Mouse (Mus musculus): ENCODE results near the gene Vps4b. TPM values are rescaled to one million over a fixed set of nuclear protein-coding genes. Genes with fewer than 3 reads are reported as not detected.

Vps4b gene
- 100 to 1,000 TPM in 1 of 2 experiments, 10 to 100 TPM in 1; 88.0 to 102 TPM for total RNA-seq (2021)
- polyA plus RNA-seq (2012; rRNA removed): 15.0 and 23.3 TPM in 2 replicates
- long read RNA-seq, full-length matches to known transcripts: 56 of 59 reads
- long read RNA-seq, partial matches to known transcripts: 1 of 59 reads
- long read RNA-seq, other reads (novel, unspliced or antisense): 2 of 59 reads

DNA sequence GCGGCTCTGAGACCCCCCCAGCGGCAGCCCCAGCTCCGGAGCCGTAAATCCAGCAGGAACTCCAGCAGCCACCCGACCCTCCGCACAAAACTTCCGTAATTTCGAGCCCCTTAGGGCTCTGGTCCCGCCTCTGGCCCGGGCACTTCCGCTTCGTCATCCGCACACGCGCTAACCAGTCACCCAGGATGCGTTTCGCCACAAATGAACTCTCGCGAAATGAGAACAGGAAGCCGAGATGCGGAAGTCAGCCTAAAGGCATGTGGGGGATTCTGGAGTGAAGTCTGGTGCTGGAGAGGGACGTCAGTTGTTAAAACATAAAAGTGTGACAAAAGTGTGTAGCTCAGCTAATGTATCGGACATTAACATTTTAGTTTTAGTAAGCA, at the start of gene Vps4b:
TSS of gene Vps4b (minus strand) at position 187 of the 383 bp plus-strand sequence.
- DNase-seq: peak; percentile 94

DNA sequence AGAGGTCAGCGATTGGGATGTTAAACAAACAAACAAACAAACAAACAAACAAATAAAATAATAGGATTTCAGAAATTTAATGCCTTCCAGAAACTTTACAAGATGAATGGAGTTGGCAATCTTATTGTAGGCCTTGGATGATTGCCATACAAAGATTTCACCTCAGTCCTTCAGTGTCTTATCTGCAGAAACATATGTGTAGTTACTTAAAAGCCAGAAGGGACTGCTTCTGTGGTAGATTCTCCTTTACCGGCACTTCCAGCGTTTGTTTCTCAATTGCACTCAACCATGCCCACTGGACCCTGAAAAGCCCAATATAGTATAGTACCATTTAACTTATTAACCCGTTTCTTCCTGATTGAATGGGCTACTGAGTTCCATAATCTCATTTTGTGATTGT, 32.3 kb upstream of the Vps4b start:
- DNase-seq: no peak

GRCm38 (mm10) chr1:106822297-106822696, 25.8 kb upstream of the Vps4b start:
- DNase-seq: no peak

DNA sequence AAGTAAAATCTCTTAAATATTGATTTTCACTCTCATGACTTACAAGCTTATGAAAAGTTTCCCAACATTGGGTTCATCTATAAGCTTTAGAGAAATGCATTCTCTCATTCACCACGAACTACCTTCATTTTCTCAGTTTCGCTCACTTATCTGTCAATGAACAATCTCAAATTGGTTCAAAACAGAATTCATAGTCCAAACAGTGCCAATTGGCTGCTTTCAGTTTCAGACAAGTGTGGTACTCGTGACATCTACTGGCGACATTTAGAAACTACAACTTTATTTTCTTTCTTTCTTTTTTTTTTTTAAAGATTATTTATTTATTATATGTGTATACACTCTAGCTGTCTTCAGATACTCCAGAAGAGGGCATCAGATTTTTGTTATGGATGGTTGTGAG, 21.8 kb upstream of the Vps4b start:
- no peak for DNase-seq

DNA sequence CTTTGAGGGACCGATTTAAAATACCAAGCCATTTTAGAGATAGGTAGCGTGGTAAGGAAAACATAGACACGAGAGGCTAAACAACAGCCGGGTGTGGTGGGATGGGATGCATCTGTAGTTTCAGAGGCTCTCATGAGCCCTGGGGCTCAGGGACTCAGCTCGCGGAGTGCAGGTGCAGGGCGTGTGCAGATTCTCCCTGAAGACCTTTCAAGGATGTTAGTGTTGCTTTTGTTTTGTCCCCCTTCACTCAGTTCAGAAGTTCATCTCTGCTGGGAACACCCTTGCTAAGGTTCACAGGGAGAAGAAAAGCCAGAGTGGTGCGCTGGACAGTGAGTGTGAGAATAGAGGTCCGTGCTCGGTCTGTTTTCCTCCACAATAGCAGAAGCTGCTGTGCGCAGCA, 20.2 kb upstream of the Vps4b start:
- DNase-seq: no peak

DNA sequence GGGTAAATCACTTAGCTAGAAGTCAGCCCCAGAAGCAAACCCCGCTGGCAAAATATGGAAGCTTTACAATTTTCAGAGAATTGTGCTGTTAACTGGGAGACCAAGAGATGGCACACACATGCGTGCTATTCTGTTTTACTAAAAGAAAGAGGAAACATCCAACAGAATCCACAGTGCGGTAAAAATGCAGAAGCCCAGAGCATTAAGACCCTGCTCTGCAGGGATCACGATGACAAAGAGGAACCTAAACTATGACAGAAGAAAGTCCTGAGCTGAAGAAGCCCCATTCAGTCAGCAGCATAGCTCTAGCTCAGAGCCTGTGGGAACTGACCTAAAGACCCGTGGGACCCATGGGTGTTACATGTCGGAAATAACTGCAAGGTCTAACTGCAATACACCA, 18.7 kb upstream of the Vps4b start:
- no peak for DNase-seq

GRCm38 (mm10) chr1:106814864-106815263, 18.3 kb upstream of the Vps4b start:
- DNase-seq: no peak

DNA sequence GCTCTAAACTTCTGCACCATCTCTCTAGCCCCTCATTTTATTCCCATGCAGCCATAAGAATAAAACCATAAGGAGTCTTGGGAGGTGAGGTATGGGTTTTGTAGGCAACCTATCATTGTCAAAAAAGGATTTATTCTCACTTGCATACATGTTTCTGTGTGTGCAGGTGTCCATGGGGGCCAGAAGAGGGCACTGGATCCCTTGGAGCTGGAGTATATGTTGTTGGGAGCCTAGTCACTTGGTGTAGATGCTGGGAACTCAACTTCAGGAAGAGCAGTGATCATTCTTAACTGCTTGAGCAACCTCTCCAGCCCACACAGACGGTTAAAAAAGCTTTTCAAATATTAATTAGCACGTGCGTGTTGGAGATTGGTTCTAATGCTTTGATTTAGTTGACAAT, 3.4 kb upstream of the Vps4b start:
- no peak for DNase-seq

DNA sequence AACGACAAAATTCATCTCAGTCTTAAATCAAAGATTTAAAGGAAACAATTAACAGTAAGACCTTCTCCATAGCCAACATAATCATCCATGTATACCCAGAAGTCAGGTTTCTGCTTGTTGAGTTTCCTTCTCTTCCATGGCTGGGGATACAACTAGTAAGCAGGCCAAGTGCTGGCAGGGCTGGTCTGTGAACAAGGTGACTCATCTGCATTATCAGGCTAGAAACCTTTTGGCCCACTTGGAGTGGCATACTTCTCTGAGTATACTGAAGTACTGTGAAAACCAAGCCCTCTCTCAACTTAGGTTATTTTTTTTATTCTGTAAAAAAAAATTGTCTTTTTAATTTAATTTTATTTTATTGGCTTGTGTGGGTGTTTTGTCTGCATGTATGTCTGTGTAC, 2.9 kb upstream of the Vps4b start:
- DNase-seq: no peak

DNA sequence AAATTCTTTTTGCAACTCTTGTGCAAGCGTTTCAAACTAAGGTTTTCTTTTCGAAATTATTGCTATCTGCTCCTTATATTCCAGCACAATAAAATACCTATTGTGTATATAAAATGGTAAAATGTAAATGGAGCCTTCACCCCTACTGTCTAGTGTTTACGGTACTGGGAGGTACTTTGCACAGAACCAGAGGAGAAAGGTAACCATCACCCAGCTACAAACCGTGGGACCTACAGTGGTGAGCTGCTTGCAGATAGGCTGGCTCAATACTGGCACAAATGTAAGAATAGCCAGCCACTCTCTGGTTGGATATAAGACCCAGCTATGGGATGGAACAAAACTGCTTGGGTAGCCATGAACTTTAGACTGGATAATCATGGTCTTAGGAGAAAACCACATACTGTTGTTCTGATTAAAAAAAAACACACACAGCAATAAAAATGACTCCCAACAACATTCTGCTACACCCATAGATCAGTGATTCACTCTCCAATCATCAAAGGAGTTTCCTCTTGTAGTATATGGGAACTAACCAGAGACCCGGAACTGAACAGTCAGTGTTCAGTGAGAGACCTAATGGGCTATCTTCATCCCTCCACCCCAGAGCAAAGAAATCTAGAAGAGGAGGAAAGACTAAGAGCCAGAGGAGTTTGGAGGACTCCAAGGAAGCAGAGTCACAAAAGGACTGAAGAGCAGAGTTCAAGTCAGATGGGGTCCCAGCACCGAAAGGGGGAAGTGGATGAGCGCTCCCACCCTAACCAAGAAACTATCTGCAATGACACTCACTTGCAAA, 655 bp upstream of the Vps4b start:
- no peak for DNase-seq

- DNase-seq: peak; percentile 3
Observed at GRCm38 (mm10) chr1:106795634-106796541, 640 bp downstream of the Vps4b start.

DNA sequence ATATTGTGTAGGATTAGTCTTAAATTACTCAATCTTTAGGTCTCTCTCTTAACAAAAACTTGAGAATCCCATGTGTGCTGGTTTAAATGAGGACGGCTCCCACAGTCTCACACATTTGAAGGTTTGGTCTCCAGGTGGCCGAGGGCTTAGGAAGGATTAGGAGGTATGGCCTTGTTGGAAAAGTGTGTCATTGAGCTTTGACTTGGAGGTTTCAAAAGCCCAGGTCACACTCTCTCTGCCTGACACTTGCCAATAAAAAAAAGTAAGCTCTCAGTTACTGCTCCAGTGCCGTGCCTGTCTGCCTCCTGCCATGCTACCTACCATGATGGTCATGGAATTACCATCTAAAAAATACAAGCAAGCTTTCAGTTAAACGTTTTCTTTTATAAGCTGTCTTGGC, 21.6 kb downstream of the Vps4b start:
- DNase-seq: no peak

GRCm38 (mm10) chr1:106774092-106774491, 22.4 kb downstream of the Vps4b start:
- DNase-seq: peak; percentile 33

DNA sequence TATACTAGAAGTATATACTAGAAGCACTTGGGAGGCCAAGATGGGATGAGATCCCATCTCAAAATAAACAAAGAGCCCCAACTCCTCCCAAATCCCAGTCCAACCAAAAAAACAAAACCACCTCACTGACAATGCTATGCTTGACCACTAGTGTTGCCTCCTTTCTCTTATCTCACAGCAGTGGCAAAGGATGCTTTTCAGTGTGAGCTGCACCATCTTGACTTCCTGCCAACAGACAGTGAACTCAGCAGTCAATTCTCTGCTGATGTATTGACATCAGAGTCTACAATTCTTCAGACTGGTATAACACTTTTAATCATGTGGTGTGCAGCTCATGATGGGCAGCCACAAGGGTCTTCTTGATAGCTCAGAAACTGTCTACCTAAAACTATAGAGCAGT, 27.8 kb downstream of the Vps4b start:
- DNase-seq: no peak

- no peak for DNase-seq
Observed at GRCm38 (mm10) chr1:106765771-106766170, 30.8 kb downstream of the Vps4b start.

GRCm38 (mm10) chr1:106764846-106765245, 31.7 kb downstream of the Vps4b start:
- DNase-seq: no peak

- no peak for DNase-seq
Observed at GRCm38 (mm10) chr1:106764281-106764680, 32.2 kb downstream of the Vps4b start.

- DNase-seq: no peak
Observed at GRCm38 (mm10) chr1:106760750-106761149, 35.8 kb downstream of the Vps4b start.

GRCm38 (mm10) chr1:106759572-106760435, 36.7 kb downstream of the Vps4b start, which contains the start of gene Kdsr:
Gene Kdsr, minus strand, starts transcription at chr1:106759727.
- peak; percentile 99 for DNase-seq

DNA sequence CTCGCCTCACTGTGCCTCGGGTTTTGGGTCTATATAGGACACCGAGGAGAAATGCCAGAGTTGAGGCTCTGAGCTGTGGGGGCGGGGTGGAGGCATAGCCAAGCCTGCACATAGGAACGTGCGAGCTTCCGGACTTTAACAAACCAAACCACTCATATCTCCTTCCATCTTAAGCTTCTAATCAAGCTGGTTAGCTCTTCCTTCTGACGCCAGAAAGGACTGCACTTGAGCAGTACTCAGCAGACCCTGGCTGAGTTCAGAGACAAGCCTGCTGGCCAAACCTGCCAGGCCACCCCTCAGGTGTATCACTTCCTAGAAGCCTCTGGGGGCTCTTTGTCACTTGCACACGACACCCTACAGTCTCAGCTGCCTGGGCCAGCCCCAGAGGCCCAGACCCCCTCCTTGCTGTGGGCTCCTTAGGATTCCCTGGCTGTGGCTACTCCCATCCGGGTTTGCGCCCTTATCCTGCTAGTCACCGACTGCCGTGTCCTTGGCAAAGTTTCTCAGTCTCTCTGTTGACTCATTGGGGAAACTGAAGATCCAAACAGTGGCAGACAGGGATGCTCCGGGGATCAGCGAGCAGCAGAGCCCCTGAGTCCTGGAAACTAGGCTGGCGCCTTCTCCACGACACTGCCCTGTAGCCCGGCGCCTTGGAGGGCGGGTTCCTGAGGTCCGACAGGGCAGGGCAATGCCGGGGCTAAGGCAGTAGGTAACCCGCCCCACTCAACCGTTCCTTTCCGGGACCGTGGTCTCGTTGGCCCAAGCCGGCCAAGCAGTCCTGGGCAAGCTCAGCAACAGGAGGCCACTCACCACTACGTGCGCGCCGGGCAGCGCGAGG, 37.6 kb downstream of the Vps4b start:
- peak; percentile 82 for DNase-seq

DNA sequence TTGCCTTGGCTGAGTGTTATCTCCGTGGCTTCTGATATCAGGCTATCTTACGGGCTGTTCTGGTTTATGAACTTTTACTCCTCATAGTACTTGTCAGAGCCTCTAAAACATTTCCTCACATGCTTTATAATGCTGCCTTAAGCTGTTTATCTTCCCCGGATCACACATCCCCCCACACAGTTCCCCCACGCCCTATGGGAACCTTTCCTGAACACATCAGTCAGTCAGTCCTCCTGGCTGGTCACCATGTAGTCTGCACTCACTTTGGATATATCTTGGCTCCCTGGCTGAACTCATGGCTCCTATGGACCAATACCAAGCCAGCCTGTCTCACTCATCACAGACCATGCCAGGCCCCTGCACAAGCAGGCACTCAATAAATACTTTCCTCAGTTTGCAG, 39.9 kb downstream of the Vps4b start:
- no peak for DNase-seq

All from adrenal gland, adult 2 months (tissue).